13 mouse cellular contexts compared by ENCODE assay signal in the genomic region with DNA sequence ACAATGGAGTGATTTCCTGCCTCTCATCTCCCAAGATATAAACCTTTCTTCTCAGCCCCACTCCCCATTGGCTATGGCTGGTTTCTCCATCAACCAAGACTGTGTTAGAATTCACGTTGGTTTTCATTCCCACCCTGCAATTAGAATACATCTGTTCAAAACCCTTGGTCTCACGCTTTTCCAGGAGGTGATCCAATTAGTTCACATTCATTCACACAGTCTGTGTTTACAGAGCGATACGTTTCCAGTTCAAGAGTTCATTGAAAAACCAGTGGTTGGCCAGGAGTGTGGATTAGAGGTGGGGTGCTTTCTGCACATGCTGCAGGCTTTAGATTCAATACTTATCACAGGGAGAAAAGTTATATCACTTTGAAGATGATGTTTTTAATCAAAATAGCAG.
"Had no signal": no experiment of that assay in that cellular context is flagged by ENCODE, and none has a peak within 500 bp of the region (broad histone marks: within the 10 kb centered on the region; RNA-seq: fewer than 3 reads in every experiment).

No protein-coding gene starts in this region.

- DNase-seq: kidney, adult 9 months; kidney, postnatal 36 days; layer of hippocampus, adult 9-11 months; layer of hippocampus, postnatal 36 days; left cerebral cortex, postnatal 4 days; lung, adult 18-20 months; lung, postnatal 36 days; thymus, adult 18-20 months; thymus, postnatal 14 days had no signal

- H3K36me3 ChIP-seq: limb, embryonic 13.5 days had no signal

- H3K27me3 ChIP-seq: limb, embryonic 13.5 days had no signal

- H3K4me1 ChIP-seq: limb, embryonic 13.5 days had no signal

- H3K4me3 ChIP-seq: limb, embryonic 13.5 days had no signal

- H3K9me3 ChIP-seq: limb, embryonic 13.5 days had no signal

- H3K27ac ChIP-seq: kidney, postnatal 0 days; limb, embryonic 13.5 days; liver, embryonic 14.5 days; stomach, postnatal 0 days had no signal

- H3K9ac ChIP-seq: limb, embryonic 13.5 days; liver, embryonic 14.5 days had no signal

- H3K4me2 ChIP-seq: limb, embryonic 13.5 days had no signal
